Mouse (Mus musculus) small intestine, adult 2 months (tissue): ENCODE results near the gene Rae1.

Source experiments
- CTCF ChIP-seq: fragments of 200-500 bp; IDR thresholded peaks from 2 replicates; pipeline ENCODE4 v1.5.1; 2012; ENCODE audit warnings: low read depth, mild to moderate bottlenecking, control low read depth, inconsistent platforms, low read length, moderate library complexity, mixed read lengths; ENCODE audit not compliant: insufficient replicate concordance, insufficient read length; ENCODE audit errors: extremely low read depth
- POLR2A ChIP-seq: fragments of 200-500 bp; IDR thresholded peaks from 2 replicates; pipeline ENCODE4 v1.6.1; 2012; ENCODE audit warnings: low read depth, mild to moderate bottlenecking, control low read depth, inconsistent platforms, low read length, moderate library complexity

GRCm38 (mm10) chr2:173040803-173041202 lies 40.9 kb downstream of the Rae1 start:
- TF ChIP-seq CTCF (no peak), POLR2A (no peak)
